Mouse (Mus musculus): ENCODE measurements around the gene Atp8b5.

- TF ChIP-seq CTCF (conservative IDR thresholded peaks at IDR 0.05; ENCODE audit: low read length) = no peak
- TF ChIP-seq POU5F1 (IDR thresholded peaks at IDR 0.05; ENCODE audit: borderline replicate concordance, low read length) = no peak
- no peak for TF ChIP-seq NANOG (IDR thresholded peaks at IDR 0.05; ENCODE audit: borderline replicate concordance, low read length)
Observed at GRCm38 (mm10) chr4:43236898-43237297, 30.1 kb upstream of the Atp8b5 start.

Measured in E14TG2a.4 (cell line).